Mouse (Mus musculus) cerebral cortex, adult 2 months (tissue): ENCODE results near the gene Trmt10c.

Source experiments
- WGBS: fragments of 180-500 bp; shearing (Covaris S2); methylation state at CpG from one replicate; pipeline ENCODE4 v1.1.7; 2018; 5-methylcytosine and 5-hydroxymethylcytosine counted together

The Trmt10c gene

GRCm38 (mm10) chr16:56048038-56048437 lies 10.4 kb upstream of the Trmt10c start, which contains the start of gene Senp7:
Senp7 (plus strand) TSS chr16:56048338.
- no CpG with 5 or more reads among the region's 4 CpGs for WGBS

GRCm38 (mm10) chr16:56038090-56038489 lies 471 bp upstream of the Trmt10c start:
- WGBS: 31% methylated on average over 8 of the region's 8 CpGs

- WGBS: 57% methylated on average over 6 of the region's 6 CpGs
These were observed 1.1 kb downstream of the Trmt10c start for GRCm38 (mm10) chr16:56036501-56036900.

DNA sequence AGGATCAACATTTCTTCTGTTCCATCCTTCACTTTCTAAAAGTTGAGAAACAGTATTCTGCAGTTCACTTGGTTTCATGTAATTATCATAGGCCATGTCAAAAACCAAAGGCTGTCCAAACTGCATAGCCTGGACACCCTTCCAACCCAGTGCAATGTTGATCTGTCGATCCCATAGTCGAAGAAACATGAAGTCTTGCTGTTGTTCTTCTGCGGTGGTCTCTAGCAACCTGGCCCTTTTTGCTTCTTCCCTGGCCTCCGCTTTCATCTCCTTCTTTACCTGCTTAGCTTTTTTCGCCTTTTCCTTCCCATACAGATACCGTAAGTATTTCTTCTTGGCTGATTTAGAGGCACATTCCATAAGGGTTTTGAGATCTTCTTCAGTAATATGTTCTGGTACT lies 3.1 kb downstream of the Trmt10c start:
- 95% methylated on average over 6 of the region's 6 CpGs for WGBS

DNA sequence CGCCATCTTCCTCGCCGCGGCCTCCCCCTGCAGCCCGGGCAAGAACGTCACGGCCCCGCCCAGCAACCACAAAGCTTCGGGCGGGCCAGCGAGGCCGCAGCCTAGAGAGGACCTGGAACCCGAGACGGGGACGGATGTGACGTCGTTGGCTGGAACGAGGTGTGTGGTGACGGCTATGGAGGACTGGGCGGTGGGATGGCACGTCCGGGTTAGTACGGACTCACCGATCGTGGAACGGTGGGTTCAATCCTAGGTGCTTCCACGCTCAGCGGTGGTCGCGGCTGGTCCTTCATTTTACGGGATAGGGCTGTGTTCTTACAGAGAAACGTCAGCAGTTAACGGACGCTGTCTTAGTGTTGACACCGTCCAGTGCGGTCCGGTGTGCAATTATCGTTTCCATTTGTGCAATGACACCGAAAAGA lies 7.9 kb downstream of the Trmt10c start, which contains the start of gene Pcnp:
Gene Pcnp, minus strand, starts transcription at position 79 of the 422 bp plus-strand sequence.
- under 1% methylated on average over 39 of the region's 39 CpGs for WGBS

- under 1% methylated on average over 62 of the region's 62 CpGs for WGBS
These were observed 8.7 kb downstream of the Trmt10c start for GRCm38 (mm10) chr16:56028722-56029551.

GRCm38 (mm10) chr16:56027854-56028629 lies 9.6 kb downstream of the Trmt10c start:
- 23% methylated on average over 12 of the region's 12 CpGs for WGBS

DNA sequence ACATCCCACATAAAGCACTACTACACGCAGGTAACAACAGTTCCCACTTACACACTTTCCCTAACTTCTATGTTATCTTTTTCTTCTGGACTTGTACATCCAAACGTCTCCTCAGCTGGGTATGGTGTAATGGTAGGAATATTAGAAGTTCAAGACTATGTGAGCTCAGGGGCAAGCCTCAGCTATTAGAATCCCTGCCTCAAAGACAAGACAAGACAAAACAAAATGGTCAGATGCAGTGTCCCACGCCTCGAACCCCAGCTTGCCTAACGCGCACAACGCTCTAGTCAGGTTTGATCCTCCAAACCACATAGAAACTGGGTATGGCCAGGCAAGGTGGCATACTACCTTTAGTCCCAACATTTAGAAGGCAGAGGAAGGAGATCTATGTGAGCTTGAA lies 18.0 kb downstream of the Trmt10c start:
- WGBS: 91% methylated on average over 7 of the region's 7 CpGs

DNA sequence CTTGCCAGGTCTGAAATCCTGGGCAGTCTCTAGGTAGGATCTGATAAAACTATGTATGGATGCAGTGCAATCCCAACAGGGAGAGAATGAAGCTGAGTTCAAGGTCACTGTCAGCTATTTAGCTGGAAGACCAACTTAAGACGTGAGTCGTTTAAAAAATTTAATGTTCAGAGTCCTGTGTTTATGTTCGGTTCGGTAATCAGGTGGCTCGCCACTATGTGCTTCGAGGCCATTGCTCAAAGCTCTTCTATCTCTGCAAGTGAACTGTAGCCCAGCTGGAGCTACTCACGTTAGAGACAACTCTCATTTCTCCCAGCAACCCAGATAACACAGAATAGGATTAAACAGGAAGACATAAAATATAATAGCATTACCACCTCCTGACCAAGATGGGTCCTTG lies 23.5 kb downstream of the Trmt10c start:
- WGBS: 75% methylated on average over 7 of the region's 7 CpGs

GRCm38 (mm10) chr16:56012789-56013743 lies 24.6 kb downstream of the Trmt10c start:
- 88% methylated on average over 10 of the region's 10 CpGs for WGBS

GRCm38 (mm10) chr16:56008862-56009261 lies 28.8 kb downstream of the Trmt10c start:
- 93% methylated on average over 1 of the region's 1 CpGs for whole genome bisulfite sequencing

DNA sequence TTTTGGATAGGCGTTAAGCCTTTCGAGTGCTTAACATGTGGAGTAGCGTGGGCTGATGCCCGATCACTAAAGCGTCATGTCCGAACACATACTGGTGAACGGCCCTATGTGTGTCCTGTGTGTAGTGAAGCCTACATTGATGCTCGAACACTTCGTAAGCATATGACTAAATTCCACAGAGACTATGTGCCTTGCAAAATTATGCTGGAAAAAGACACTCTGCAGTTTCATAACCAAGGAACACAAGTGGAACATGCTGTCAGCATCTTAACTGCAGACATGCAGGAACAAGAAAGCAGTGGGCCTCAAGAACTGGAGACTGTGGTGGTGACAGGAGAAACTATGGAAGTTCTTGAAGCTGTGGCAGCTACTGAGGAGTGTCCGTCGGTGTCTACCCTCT lies 30.8 kb downstream of the Trmt10c start:
- 56% methylated on average over 11 of the region's 11 CpGs for WGBS

- WGBS: 84% methylated on average over 2 of the region's 2 CpGs
These were observed 43.4 kb downstream of the Trmt10c start for GRCm38 (mm10) chr16:55994235-55994634.

GRCm38 (mm10) chr16:55990311-55990710 lies 47.3 kb downstream of the Trmt10c start:
- WGBS: 85% methylated on average over 4 of the region's 4 CpGs

GRCm38 (mm10) chr16:55986001-55986400 lies 51.6 kb downstream of the Trmt10c start:
- WGBS: 94% methylated on average over 3 of the region's 3 CpGs
